Mouse (Mus musculus) adrenal gland, adult 8-10 months (tissue): ENCODE data around the gene Col5a3. TPM values are rescaled to one million over a fixed set of nuclear protein-coding genes. Genes with fewer than 3 reads are reported as not detected.

Source experiments
- DNase-seq: peaks from one replicate; pipeline ENCODE4 v3.0.0; 2022
- total RNA-seq, 4 experiments: library from RNA; stranded (reverse); gene quantifications; 2 replicates each; pipeline ENCODE4 v1.2.4; 2022

Col5a3 gene
- total RNA-seq, 4 experiments from 2014 or later = 65.3 to 291 (median 201) TPM

DNA sequence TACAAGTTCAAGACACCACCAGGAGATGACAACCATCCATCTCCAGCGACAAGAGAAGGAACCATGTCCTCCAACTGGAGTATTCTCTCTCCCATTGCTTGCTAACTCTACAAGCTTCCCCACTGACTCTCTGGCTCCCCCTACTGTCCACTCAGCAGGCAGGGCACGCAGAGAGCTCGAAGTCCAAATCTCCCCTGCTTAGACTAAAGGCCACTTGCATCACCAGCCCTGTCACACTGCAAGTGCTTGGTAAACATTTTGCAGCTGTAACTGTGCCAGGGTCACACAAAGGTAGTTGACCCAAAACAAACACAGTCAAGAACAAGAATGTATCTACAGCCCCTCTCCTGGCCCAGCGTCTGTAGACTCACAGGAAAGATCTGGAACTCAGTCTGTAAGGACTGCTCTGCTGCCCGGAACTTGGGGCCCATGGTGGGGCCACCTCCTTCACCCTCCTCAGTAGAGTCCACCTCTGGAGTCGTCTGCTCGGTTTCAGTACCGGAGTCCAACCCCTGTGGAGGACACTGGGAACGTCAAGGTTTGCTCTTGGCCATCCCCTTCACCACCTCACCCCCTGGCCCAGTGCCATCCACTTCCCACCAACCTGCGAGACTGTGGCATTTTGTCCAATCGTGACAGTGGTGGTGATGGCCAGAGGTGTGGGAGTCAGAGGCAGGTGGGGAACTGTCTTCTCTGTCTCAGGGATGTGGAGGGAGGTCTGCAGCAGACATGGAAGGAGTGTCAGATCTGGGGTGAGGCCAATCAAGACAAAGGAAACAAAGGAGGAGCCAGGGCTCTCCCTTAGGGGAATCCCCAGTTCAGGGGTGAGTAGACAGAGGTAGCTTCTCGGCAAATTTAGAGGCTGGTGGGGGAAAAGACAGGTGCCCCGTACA is 10.4 kb downstream of the Col5a3 start:
- DNase-seq = peak; percentile 80

GRCm38 (mm10) chr9:20794108-20794806 is 20.6 kb downstream of the Col5a3 start:
- DNase-seq = no peak

GRCm38 (mm10) chr9:20790345-20790744 is 24.5 kb downstream of the Col5a3 start:
- DNase-seq = no peak

DNA sequence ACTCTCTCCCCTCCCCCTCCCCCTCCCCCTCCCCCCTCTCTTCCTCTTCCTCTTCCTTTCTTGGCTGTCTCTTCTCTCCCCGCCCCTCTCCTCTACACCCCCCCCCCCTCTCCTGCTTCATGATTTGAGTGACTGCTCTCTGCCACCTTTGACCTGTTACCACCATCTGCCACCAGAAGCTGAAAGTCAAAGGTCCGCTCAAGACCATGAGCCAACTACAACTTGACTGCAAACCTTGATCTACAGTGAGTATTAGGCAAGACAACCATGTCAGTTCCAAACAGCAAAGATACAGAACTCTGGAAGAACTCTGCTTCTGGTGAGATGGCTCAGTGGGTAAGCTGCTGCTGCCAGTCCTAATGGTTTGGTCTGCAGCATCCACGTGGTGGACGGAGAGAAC is 25.2 kb downstream of the Col5a3 start:
- DNase-seq = no peak

- DNase-seq = no peak
Measured at GRCm38 (mm10) chr9:20787992-20788391, 26.9 kb downstream of the Col5a3 start.

GRCm38 (mm10) chr9:20785055-20785454 is 29.8 kb downstream of the Col5a3 start:
- no peak for DNase-seq

DNA sequence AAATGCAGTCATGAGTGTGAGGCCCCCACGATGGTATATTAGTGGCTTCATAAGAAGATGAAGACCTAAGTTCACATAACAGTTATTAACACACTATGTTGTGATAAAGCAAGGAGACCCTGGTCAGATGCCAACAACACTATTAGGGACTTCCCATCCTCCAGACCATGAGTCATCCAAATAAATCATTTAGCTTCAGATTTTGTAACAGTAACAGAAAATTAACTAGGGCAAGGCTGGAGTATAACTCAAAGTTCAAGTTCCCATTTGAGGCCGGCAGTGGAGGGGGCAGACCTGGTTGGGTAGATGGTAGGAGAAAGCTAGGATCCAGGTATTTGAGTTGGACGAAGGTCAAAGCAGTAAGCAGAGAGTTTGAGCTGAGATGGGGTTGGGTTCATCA is 33.6 kb downstream of the Col5a3 start:
- peak; percentile 28 for DNase-seq

- no peak for DNase-seq
Measured at GRCm38 (mm10) chr9:20765274-20765673, 49.6 kb downstream of the Col5a3 start.

- DNase-seq = no peak
Measured at GRCm38 (mm10) chr9:20763099-20763498, 51.8 kb downstream of the Col5a3 start.

DNA sequence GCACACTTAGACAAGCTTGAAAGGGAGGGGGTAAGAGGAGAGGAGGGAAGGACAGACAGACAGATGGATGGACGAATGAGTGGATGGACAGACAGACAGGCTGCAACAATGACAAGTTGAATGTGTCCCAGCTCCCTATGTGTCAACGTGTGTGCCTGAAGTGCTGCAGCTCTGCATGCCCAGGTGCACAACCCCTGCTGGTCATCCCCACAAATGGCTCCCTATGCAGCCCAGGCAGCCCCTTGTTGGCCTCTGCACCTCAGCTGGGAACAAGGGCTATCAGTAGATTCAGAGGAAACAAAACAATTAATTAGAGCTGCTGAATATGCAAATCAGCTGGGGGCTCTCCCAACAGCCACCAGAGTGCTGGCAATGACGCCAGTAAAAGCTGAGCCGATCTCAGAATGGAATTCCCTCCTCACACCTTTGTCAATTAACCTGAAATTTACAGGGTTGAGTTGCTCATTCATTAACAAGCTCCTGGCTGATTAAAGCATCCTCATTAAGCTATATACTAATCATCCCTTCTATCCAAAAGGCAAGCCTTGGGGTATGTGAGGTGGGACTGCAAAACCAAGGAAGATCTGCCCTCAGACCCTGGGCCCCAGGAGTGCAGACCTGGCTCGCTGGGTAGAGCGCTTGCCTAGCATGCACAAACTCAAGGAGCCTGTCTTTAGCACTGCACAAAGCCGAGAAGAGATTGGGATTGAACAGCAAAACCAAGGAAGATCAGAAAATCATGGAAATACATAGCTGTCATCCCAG is 52.5 kb downstream of the Col5a3 start:
- DNase-seq = no peak

- no peak for DNase-seq
Measured at GRCm38 (mm10) chr9:20761388-20761787, 53.5 kb downstream of the Col5a3 start.

GRCm38 (mm10) chr9:20760813-20761212 is 54.1 kb downstream of the Col5a3 start:
- DNase-seq = peak; percentile 77

- DNase-seq = peak; percentile 47
Measured at GRCm38 (mm10) chr9:20758896-20759295, 56.0 kb downstream of the Col5a3 start.

- no peak for DNase-seq
Measured at GRCm38 (mm10) chr9:20758243-20758642, 56.6 kb downstream of the Col5a3 start.

DNA sequence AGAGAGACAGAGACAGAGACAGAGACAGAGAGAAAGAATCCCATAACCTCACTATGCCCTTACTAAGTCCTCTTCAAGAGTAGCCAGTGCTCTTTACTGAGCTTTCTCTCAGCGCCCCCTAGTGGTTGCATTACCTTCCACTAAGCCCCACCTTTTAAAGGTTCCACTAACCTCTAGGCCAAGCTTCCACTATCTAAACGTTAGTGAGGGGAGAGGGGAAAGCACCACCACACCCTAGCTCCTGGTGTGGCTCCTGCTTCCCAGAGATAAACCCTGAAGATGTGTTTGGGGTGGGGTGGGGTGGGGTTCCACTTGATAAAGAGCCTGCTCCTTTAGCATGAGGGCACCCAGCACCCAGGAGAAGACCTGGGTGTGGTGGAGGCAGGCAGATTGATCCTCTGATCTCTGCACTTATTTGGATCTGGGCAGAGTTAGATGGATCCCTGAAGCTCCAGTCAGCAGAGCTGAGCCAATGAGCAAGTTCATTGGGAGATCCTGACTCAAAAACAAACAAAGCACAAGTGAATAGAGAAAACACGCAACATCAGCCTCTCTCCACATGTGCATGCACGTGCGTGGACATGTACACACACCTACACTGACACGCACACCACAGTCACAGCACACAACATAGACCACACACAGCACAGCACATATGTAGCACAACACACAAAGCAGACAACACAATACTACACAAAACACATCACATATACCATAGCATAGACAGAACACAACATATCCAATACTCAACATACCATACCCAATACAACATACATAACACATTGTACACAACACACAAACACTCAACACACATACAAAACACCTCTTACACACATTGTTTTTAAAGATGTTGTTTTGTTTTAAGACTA is 57.5 kb downstream of the Col5a3 start:
- peak; percentile 48 for DNase-seq

- DNase-seq = no peak
Measured at GRCm38 (mm10) chr9:20756081-20756700, 58.7 kb downstream of the Col5a3 start.

DNA sequence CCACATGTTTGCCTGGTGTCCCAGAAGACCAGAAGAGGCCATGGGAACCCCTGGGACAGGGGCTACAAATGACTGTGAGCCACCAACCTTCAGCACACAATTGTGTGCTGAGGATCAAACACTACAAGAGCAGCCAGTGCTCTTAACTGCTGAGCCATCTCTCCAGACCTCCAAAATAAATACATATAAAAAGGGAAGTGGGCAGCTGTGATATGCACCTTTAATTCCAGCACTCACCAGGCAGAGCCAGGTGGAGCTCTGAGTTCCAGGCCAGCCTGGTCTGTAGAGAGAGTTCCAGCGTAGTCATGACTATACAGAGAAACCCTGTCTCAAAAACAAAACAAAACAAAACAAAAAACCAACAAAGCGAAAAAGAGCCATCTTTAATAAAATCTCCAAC is 60.5 kb downstream of the Col5a3 start:
- no peak for DNase-seq

DNA sequence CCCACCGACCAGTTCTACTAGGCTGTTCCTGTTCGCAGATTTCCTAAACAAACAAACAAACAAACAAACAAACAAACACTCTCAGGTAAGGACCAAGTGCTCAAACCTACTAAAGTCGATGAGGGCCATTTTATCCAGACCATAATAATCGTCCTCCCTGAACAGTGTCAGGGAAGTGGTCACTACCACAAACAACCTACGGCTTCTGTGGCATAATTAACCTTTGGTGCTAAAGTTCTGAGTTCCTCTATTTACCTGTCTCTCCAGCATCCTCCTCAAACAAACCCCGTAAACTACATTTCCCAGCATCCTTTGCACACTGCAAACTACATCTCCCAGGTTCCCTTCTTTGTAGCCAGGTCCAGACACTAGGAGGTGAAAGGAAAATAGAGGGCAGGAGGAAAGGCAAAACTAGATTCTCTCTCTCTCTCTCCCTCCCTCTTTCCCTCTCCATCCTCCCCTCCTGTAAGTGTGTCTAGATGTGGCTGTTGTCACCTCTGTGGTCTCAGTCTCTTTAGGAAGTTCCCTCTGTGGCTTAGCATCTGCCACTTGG is 63.3 kb downstream of the Col5a3 start:
- no peak for DNase-seq

- DNase-seq = no peak
Measured at GRCm38 (mm10) chr9:20749213-20749612, 65.7 kb downstream of the Col5a3 start.

GRCm38 (mm10) chr9:20748540-20748939 is 66.3 kb downstream of the Col5a3 start:
- no peak for DNase-seq

- no peak for DNase-seq
Measured at GRCm38 (mm10) chr9:20747682-20748081, 67.2 kb downstream of the Col5a3 start.
